Mouse (Mus musculus): Measurements from ENCODE around the gene Zfp808.
"Not testable (repeated sequence)": the region's sequence is repeated elsewhere in the genome, so short reads cannot be mapped to it uniquely, and the experiment has no call there.

DNA sequence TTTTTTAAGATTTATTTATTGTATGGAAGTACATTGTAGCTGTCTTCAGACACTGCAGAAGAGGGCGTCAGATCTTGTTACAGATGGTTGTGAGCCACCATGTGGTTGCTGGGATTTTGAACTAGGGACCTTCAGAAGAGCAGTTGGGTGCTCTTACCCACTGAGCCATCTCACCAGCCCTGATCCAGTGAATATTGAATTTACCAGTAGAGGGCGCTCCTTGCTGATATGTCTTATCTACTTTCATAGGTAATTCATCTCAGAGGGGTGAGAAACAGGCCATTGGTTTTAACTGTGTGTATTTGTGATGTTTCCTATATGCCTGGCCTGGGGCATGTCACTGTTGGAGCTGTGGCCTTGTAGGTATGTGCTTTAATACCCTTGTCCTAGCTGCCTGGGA is 13.8 kb upstream of the Zfp808 start:
- TF ChIP-seq CTCF, EP300 (IDR thresholded peaks at IDR 0.05): not testable (repeated sequence)
